Mouse (Mus musculus) ZHBTc4 (cell line): ENCODE measurements around the gene 1700042G07Rik.
A peak's percentile ranks its signal among the peaks of the same experiment; 100 is the strongest.
"Not testable (repeated sequence)": the region's sequence is repeated elsewhere in the genome, so short reads cannot be mapped to it uniquely, and the experiment has no call there.

Source experiments
- DNase-seq: peaks from one replicate; pipeline ENCODE4 v3.0.0-alpha.2; 2011; ENCODE audit warnings: low read depth, low spot score

Gene 1700042G07Rik

DNA sequence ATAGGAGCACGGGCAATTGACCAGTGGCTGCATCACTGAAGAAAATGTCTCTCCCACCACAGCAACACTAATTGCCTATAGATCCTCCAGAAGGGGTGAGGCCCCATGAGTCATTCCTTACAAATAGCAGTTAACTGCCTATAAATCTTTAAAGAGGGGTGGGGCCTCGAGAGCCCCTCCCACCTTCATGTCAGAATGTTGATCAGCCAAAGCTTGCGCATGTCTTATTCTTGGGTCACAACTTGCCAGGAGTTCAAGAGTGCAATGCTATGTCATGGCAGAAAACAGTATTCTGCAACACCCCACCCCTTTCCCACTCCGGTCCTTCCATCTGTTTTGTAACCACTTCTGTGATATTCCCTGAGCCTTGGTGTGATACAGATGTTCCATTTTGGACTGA, 33.4 kb downstream of the 1700042G07Rik start:
- peak; percentile 50 for DNase-seq

DNA sequence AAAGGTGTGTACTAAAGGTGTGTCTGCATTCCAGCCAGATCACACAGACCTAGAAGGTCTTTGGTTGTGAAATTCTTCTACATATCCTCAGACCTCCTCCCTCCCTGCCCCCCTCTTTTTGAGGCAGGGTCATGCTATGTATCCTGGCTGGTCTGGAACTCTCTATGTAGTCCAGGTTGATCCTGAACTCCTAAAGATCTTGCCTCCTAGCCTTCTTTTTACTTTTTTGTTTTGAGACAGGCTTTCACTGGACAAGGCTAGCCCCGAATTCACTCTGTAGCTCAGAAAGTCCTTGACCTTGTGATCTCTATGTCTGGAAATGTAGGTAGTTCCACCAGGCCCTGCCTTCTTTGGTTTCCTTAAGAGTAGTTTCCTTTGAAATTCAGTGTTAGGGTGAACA, 35.7 kb downstream of the 1700042G07Rik start:
- peak; percentile 76 for DNase-seq

DNA sequence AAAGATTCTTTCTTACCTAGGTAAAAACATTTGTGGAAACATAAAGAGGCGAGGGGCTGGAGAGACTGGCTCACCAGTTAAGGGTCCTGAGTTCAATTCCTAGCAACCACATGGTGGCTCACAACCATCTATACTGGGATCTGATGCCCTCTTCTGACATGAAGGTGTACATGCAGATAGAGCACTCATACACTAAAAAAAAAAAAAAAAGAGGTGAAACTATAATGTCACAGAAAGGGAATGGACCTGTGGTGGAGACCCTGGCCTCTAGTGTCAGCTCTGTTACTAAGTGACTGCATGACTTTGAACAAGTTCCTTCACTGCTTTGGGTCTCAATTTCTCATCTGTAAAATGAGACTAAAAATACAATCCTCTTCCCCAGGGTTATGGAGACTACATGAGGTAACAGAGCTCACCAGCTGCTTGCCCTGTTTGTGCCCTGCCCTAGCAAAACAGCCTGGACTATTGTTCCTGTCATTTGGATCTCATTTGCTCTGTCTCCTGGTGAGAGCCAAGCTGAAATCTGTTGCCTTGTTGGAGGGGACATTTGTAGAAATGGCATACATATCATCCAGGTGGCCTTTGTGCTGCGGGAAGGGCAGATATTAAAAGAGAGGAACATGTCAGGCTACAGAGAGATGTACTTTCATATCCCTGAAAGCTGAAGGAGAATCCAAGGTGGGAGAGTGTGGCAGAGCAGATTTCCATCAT, 42.9 kb downstream of the 1700042G07Rik start:
- peak; percentile 9 for DNase-seq

DNA sequence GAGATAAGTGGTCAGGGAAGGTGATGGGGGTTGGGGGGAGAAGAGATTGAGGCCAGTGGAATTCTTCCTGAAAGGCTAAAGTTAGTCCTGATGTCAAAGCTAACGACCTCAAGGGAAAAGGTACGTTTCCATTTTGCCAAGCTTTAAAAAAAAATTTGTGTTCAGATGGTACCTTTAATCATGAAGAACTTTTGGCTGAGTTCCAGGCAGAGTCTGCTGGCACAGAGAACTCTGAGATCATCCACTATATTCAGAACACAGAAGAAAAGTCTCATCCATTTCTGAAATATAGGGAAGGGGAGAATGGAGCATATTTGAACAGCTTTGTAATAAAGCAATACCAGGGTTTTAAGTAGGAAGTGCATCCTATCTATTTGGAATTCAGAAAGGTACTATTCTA, 43.9 kb downstream of the 1700042G07Rik start:
- DNase-seq, result no peak

DNA sequence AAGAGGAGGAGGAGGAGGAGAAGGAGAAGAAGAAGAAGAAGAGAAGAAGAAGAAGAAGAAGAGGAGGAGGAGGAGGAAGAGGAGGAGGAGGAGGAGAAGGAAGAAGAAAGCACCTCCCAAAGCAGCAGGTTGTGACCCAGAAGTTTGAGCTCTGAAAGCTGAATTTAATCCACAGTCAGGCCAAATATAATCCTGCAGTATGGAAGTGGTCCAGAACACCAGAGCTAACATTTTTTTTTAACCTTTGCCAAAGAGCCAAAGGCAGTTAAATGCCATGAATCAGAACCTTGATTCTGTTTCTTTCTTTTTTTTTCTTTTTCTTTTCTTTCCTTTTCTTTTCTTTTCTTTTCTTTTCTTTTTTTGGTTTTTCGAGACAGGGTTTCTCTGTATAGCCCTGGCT, 44.5 kb downstream of the 1700042G07Rik start:
- DNase-seq, result not testable (repeated sequence)

DNA sequence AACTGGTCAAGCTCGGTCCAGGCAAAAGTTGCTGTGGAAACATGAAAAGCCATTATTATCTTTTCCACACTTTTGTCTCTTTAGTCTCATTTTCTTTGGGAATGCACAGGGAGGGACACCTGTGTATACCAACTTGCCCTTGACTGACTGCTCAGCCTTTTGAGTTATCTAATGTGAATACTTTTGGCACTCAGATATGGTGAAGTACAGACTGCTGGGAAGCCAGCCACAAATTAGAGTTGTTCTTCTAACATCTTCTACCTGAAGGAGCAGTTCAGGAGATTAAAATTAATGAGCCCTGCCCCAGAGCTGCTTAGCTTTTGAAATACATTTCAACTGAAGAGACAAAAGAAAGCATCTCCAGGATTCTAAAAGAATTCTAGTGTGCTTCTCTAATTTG, 45.9 kb downstream of the 1700042G07Rik start:
- DNase-seq, result no peak

DNA sequence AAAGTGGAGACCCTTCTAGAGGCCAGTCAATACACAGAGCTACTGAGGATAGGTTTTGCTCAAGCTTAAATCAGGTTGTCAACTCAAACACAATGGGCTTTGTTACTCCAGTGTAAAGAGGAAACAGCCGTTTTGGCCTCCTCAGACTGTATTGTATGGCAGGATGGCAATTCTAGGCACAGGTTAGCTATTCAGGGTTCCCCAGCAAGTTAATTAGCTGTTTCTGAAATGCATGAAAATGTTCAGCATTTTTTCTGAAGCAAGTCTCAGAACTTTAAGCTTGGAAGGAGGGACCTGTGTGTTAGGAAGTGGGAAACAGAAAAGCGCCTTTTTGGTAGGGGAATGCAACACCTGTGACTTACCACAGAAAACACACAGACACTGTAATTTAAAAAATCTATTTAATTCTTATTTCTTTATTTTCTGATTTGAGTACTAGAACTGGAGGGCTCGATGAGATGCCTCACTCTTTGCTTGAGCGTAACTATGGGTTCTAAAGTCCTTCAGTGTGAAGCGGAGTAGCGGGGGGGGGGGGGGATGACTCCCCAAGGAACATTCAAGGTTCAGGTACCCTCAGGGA, 47.0 kb downstream of the 1700042G07Rik start:
- no peak for DNase-seq

DNA sequence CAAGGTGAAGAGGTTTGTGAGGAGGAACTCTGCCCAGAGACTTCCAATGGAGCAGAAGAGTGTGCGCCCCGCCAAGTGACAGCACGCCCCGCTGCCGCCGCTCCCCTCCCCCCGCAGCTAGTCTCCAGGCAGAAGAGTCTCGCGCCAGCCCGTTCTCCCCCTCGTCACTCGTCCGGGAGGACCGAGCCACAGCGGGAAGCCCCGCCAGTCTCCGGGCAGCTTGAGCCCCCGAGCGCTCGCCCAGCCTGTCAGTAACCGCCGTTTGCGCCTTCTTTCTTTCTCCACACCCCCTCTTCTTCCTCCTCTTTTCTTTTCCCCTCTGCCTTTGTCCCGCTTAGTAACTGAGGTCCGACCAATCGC, 47.6 kb downstream of the 1700042G07Rik start:
- no peak for DNase-seq

DNA sequence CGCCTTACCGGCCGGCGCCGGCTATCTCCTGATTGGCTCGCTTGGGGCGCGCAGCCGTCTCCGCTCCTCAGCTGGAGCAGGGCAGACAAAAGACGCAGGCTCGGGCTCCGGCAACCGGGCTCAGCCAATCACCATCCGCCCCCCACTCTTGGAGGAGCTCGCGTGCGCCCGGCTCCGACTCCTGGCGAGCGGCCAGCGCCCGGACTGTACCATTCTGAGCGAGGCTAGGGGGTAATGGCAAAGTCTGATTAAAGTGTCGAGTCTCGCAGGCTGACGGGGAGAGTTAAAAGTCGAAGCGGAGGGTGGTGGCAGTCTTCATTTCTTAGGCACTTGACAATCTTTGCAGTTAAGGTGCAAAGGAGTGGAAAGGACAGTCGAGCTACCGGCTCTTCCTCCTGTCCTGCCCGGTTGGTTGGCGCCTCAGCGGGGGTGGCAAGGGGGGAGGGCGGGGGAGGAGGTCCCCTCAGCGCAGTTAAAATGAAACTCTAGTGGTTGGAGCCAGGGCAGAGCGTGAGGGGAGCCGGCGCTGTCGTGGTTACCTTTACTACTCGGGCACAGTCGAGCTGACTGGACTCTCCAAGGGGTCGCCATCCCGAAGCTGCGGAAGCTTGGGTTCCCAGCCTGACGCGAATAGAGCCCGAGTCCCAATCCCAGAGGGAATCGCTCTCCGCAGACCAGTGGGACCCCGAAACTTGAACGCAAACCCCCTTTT, 48.1 kb downstream of the 1700042G07Rik start, which contains the start of gene Pik3r3:
TSS of gene Pik3r3 (plus strand) at position 479 of the 712 bp plus-strand sequence.
- DNase-seq, result peak; percentile 99

DNA sequence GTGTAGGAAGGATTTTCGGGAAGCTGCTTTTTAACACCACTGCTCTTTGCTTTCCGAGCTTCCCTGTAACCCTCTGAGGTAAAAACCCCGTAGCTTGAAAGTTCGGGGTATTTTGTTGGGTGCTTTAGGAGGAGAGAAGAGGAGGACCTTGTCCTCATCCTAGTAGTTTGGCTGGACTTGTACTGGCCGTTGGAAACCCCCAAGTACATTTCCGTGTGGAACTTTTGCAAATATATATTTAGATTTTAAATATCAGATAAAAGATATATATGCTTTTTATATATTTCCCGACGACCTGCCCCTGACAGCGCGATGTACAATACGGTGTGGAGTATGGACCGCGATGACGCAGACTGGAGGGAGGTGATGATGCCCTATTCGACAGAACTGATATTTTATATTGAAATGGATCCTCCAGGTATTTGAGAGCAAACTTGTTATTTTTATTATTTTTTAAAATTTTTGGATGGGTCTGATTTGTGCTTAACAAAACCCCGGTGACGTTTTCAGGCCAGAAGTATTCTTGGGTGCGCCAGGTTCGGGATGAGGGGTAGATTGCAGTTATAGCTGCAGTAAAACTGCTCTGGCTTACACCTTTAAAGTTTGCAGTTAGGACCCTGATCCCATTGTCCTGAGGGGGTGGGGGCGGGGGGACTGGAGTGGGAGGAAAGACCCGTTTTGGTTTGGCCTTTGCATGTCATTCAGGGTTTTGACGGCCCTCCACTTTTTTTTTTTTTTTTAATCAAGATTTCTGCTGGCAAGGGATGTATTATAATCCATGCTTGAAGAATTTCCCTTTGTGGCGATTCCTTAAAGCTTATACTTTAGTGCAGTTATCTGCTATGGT, 49.0 kb downstream of the 1700042G07Rik start:
- peak; percentile 25 for DNase-seq

DNA sequence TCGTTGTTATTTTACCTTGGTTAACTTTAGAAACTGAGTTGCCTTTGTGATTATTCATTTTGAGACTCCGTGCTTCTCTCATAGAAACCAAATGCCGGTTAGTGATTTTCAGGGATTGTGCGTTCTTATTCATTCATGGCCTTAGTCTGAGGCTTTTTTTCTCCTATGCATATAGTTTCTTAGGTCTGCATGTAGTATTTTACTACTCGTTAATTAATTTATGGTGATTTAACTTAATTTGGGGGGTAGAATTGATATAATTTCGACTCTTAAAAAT, 49.6 kb downstream of the 1700042G07Rik start:
- no peak for DNase-seq
